Mouse (Mus musculus) megakaryocyte, embryonic 14.5 days (primary cell): ENCODE data around the gene Poldip3. TPM values are rescaled to one million over a fixed set of nuclear protein-coding genes. Genes with fewer than 3 reads are reported as not detected.

Source experiments
- H3K27me3 ChIP-seq: replicated peaks from 2 replicates; pipeline ENCODE3; 2012; ENCODE audit warnings: inconsistent platforms
- H3K36me3 ChIP-seq: replicated peaks from 2 replicates; pipeline ENCODE3; 2012; ENCODE audit warnings: low read length, inconsistent platforms, mixed read lengths
- H3K4me1 ChIP-seq: 2 replicates; pipeline ENCODE4 v1.6.1; 2012; ENCODE audit warnings: inconsistent platforms
- H3K4me3 ChIP-seq: replicated peaks from 2 replicates; pipeline ENCODE3; 2012; ENCODE audit warnings: moderate library complexity, mild to moderate bottlenecking, inconsistent platforms
- H3K9me3 ChIP-seq: 2 replicates; pipeline ENCODE4 v1.6.1; 2012; ENCODE audit warnings: inconsistent platforms
- FLI1 ChIP-seq: IDR thresholded peaks from 2 replicates; pipeline ENCODE4 v1.6.1; 2012; ENCODE audit warnings: low read length, inconsistent platforms, mixed read lengths
- GATA1 ChIP-seq: IDR thresholded peaks from 3 replicates; pipeline ENCODE4 v1.6.1; 2012; ENCODE audit warnings: mixed read lengths, low read length, inconsistent platforms, borderline replicate concordance
- polyA plus RNA-seq: library from polyadenylated mRNA; stranded (reverse); fragments of >175 nt; gene quantifications from 2 replicates; pipeline ENCODE4 v1.2.3, GENCODE M21; 2012; ENCODE audit warnings: low replicate concordance; ENCODE audit not compliant: insufficient read depth

The Poldip3 gene
- polyA plus RNA-seq, 1 experiment: 69.1 TPM

DNA sequence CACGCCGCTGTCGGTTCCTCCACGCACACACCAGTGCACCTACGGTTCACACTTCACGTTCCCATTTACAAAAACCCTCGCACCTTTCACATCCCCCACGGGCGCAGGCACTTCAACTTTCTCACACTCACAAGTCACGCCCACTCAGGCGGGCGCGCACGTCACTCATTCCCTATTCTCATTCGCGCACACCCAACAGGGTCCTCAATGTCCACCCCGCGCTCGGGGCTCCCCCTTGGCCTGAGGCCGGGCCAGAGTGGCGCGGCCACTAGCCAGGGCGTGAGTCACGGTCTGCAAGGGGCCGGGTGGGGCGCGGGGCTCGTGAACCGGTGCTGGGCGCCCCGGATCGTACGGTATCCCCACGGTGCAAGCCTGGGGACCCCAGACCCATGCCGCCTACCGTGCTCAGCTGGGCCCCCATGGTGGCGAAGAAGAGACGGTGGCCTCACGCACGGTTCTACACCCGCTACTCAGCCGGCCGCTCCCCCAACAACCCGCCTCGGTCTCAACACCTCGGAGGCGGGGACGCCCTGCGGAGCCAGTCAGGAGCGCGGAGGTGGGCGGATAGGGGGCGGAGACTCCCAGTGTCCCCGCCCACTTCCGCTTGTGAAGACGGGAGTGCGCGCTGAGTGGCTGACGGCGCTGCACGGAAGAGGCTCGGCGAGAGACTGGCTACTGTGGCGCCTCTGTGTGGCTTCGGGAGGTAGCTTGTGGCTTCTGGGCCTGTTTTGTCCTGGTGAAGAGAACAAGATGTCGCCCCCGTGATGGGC, 22.7 kb upstream of the Poldip3 start:
- Histone ChIP-seq H3K27me3 (no peaks in the 10 kb centered on the region), H3K36me3 (peaks cover 29% of the 10 kb centered on the region), H3K4me1 (peaks cover 81% of the 10 kb centered on the region), H3K4me3 (peak overlapping the region; percentile 98), H3K9me3 (no peaks in the 10 kb centered on the region)
- TF ChIP-seq GATA1 (no peak), FLI1 (peak; percentile 79)

DNA sequence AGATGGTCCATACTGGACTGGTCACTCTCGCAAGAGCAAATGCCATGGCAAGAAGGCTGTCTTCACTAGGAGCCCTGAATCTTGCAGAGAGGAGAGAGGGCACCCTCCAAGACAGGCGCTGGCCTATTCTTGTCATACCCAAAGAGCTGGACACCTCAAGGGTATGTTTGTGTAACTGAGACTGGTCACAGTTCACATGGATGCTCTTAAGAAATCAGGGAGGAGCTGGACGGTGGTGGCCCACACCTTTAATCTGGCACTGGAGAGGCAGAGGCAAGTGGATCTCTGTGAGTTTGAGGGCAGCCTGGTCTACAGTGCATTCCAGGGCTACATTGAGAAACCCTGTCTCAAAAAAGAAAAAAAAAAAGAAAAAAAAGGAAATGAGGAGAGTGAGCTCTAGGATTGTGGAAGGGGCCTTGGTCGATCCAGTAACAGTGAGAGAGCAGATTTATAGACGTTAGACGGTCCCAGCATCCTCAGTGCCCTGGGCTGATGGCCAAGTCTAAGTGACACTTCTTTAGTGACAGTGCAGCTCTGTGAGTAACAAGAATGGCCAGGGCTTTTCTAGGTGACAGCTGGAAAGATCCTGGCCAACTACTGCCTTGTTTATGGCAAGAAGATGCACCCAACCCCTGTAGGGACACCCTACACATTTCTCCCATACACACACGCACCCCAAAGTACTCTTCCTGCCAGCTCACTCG, 21.9 kb upstream of the Poldip3 start:
- no peak for TF ChIP-seq GATA1
- no peak for TF ChIP-seq FLI1

DNA sequence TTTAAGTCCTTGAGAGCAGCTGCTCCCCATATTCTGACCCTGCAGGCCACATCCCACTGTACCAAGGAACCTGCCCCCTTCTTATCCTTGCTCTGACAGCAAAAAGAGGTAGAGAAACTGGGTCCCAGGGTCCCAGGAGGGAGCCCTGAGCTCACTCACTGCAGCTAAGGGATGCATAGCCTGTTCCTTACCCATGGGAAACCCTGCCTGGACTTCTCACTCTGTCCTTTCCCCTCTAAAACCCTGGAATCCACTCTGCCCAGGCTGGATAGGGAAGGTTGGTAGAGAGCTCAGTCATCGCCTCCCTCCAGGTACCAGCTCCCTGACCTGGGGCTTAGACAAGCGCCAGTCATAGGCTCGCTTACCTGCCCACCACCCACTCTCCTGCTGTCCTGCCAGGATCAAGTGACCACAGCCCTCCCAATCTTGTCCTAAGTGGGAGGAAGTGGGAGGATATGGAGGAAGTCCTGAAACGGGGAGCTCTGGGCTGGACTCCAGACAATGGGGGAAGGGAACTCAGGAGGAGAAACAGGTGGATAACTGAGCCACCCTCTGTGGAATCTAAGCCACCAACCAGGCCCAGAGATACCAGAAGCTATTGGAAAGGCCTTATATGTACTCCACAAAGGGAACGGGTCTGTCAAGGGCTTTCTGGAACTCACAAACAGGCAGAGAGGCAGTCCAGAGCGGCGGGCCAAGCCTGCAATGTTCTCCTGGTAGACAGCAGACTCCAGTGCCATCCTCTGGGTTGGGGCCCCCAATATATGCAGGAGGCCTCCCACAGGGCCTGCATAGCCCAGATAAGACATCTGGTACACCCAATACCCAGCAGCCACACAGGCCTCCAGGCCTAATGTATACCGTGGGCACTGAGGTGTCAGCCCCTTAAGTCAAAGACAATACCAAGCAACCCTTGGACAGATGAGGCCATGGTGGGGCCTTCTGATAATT, 20.9 kb upstream of the Poldip3 start:
- peak overlapping the region; percentile 98 for H3K4me3 ChIP-seq
- no peaks in the 10 kb centered on the region for H3K27me3 ChIP-seq
- peaks cover 88% of the 10 kb centered on the region for H3K4me1 ChIP-seq
- H3K36me3 ChIP-seq: peaks cover 43% of the 10 kb centered on the region
- no peak for TF ChIP-seq GATA1
- TF ChIP-seq FLI1: no peak
- no peaks in the 10 kb centered on the region for H3K9me3 ChIP-seq

More for the DNA sequence above, 21.9 kb upstream of the Poldip3 start:
- Histone ChIP-seq H3K4me1 (peaks cover 82% of the 10 kb centered on the region), H3K4me3 (peak overlapping the region; percentile 98), H3K36me3 (peaks cover 34% of the 10 kb centered on the region), H3K9me3 (no peaks in the 10 kb centered on the region), H3K27me3 (no peaks in the 10 kb centered on the region)

DNA sequence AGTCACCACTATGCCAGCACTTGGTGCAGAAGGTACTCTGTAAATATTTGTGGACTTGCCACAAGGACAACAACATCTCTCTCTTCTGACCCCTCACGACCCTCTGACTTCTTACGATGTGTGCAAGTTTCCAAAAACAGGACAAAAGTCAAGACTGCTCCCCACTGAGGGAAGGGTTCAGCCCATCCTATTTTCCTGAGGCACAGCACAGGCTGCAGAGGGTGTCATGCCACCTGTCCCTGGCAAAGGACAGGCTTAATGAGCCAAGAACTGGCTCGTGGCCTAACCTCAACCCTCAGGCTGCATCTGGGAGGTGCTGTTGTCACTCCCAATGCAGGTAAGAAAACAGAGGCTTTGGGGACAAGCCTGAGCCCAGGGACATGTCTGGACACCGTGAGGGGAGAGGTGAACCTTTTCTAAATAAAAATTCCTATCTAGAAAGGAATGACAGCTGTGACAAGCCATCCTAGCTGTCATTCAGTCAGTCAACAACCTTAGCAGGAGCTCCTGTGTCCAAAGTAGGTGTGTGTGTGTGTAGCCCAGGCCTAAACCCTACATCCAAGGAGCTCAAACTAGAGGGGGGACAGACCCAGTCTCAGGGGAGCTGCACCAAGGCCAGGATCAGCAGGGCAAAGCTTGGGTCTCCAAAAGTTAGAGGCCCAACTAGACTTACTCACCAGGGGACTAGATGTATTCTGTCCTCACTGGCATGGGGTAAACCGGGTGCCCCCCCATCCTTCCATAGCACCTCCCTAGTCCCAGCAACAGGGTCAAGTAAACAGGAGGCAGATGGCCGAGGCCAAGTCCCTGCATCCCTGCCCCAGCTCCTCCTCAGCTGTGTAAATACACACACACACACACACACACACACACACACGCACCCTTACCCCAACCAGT, 19.9 kb upstream of the Poldip3 start:
- Histone ChIP-seq H3K27me3 (no peaks in the 10 kb centered on the region), H3K4me3 (peak overlapping the region; percentile 98), H3K9me3 (no peaks in the 10 kb centered on the region), H3K4me1 (peaks cover 86% of the 10 kb centered on the region), H3K36me3 (peaks cover 48% of the 10 kb centered on the region)
- no peak for TF ChIP-seq GATA1
- TF ChIP-seq FLI1: no peak

DNA sequence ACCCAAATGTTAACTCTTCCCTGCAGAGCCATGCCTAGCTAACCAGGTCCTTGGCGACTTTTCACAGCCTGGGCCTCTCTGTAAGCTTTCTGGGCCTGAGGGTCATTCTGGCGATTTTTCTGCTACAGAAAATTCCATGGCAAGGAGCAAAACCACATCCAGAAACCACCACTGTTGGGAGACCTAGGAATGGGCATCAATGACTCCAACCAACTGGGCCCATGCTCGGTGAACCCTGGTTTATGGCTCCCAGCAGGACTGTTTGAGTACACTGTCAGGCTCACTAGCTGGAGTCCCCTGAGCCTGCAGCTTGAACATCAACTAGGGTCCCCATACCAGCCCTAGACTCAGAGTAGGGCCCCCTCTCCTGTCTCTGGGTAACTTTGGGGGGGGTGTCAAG, 19.1 kb upstream of the Poldip3 start:
- no peaks in the 10 kb centered on the region for H3K27me3 ChIP-seq
- H3K36me3 ChIP-seq: peaks cover 51% of the 10 kb centered on the region
- peaks cover 86% of the 10 kb centered on the region for H3K4me1 ChIP-seq
- H3K9me3 ChIP-seq: no peaks in the 10 kb centered on the region
- no peak for TF ChIP-seq GATA1
- TF ChIP-seq FLI1: no peak
- no peak overlapping the region for H3K4me3 ChIP-seq

DNA sequence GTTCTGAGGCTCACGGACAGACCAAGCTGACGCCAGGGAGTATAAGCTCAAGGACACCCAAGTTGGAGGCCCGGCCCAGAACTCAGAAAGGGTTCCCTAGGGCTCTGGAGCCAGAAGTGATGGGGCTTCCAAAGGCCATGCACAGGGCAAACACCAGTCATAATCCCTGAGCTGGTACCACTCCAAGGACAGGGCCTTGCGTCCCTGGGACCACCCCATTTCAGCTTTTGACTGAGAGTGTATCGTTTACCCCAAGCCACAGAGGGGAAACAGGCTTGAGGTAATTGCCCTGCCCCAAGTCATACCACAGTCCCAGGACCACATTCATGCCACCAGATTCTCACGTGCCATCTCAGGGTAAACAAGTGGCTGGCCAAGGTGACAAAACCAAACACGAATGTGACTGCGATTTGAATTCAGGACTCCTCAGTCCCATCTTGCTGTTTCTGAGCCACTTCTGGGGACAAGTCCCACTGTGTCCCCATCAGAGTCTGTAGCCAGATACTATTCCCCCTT, 18.4 kb upstream of the Poldip3 start:
- H3K4me3 ChIP-seq: no peak overlapping the region
- TF ChIP-seq GATA1: no peak
- no peak for TF ChIP-seq FLI1
- peaks cover 57% of the 10 kb centered on the region for H3K36me3 ChIP-seq
- peaks cover 87% of the 10 kb centered on the region for H3K4me1 ChIP-seq
- no peaks in the 10 kb centered on the region for H3K27me3 ChIP-seq
- H3K9me3 ChIP-seq: no peaks in the 10 kb centered on the region

DNA sequence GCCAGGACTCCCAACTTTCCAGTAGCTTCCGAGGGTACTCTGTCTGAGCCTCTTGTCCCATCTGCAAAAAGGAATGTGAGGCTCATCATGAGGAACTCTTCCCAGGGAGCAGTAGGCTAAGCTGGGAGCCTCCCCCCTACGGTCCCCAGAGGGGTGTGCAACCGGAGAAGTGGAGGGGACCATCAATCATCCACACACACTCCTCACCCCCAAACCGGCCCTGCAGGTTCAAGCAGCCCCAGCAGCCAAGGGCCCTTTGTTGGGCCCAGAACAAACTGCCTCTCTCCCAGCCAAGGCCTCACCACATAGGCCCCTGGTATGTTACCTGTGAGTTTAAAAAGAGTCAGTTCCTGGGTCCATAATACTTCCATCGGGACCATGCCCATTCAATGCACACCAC, 17.9 kb upstream of the Poldip3 start:
- Histone ChIP-seq H3K36me3 (peaks cover 61% of the 10 kb centered on the region), H3K27me3 (no peaks in the 10 kb centered on the region), H3K9me3 (no peaks in the 10 kb centered on the region), H3K4me1 (peaks cover 88% of the 10 kb centered on the region), H3K4me3 (peak overlapping the region; percentile 15)
- TF ChIP-seq FLI1: no peak
- no peak for TF ChIP-seq GATA1

DNA sequence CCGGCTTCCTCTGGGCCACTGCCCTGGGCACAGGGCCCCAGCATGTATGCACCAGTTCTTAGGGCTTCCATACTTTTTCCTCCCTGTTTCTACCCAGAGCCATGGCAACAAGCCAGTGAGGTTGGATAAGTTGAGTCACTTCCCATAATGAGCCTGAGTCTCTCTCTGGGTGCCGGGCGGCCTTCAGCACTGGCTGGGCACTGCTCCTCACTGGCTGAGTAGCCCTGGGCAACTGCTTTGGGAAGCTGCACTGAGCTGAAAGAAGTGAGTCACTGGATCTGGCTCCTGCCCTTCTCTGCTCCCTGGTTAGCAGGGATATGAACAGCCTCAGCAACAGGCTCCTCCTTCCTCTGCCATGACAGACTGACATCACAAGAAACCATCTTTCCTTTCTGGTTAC, 17.5 kb upstream of the Poldip3 start:
- Histone ChIP-seq H3K9me3 (no peaks in the 10 kb centered on the region), H3K27me3 (no peaks in the 10 kb centered on the region), H3K4me1 (peaks cover 92% of the 10 kb centered on the region), H3K36me3 (peaks cover 66% of the 10 kb centered on the region), H3K4me3 (peak overlapping the region; percentile 15)
- TF ChIP-seq FLI1: no peak
- TF ChIP-seq GATA1: no peak
